ENCODE assay signal across 8 mouse cellular contexts in the genomic region with DNA sequence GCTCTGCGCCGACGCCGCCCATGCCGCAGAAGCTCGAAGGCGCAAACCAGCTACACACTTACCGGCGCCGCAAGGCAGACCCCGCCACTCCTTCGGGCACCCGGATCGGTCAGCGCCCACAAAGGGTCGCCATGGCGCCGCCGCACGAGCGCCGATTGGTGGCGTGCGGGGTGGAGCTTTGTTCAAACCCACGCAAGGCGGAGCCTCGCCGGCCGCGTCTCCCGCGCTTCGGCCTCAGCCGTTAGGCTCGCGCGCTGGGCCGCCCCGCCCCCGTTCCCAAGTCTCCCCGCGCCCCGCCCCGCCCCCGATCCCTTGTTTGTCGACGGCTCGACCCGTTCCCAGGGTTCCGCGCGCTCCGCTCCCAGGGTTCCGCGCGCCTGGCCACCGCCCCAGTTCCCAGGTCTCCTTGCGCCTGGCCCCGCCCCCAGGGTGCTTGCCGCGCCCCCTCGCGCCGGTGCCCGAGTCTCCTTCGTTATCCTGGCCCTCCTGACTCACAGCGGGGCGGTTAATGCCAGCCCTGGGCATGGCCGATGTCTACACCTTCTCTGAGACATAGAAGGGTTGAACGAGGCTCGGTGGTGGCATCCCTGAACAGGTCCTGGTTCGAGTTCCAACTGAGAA. TPM values are rescaled to one million over a fixed set of nuclear protein-coding genes. Genes with fewer than 3 reads are reported as not detected.
DNase-seq lines count a peak whose midpoint lies in the region; ATAC-seq and TF ChIP-seq lines count a peak whose summit lies in the region.

Gene Cdca4 (minus strand): TSS at position 180 of the 621 bp plus-strand sequence.

- H3K9ac ChIP-seq in embryonic facial prominence, embryonic 13.5 days = peak within 1 kb of the TSS; percentile 98
- peak within 1 kb of the TSS; percentile 92 for H3K9ac ChIP-seq in heart, adult 2 months (ENCODE audit: low read depth, low read length)
- peak within 1 kb of the TSS; percentile 95 for H3K9ac ChIP-seq in limb, embryonic 13.5 days
- H3K9ac ChIP-seq in midbrain, embryonic 16.5 days (ENCODE audit: low read depth, low read length) = peak within 1 kb of the TSS; percentile 93

- TF ChIP-seq POLR2A in heart, adult 2 months (IDR thresholded peaks at IDR 0.05; ENCODE audit: insufficient read depth, low read depth, low read length) = peak; percentile 74

- peaks cover 2% of the 10 kb centered on the region; the same call in 1 of the 2 replicates for H3K79me2 ChIP-seq in heart, adult 2 months (replicated peaks; ENCODE audit: control insufficient read depth, insufficient read depth, low read length)

- intact Hi-C loops in heart, adult 2 months (cut with DNase I) = loop anchor here (5.0 kb wide), 1 partner anchor 323 kb away; no protein-coding TSS in a partner anchor

- TF ChIP-seq EP300 in heart, adult 2 months (IDR thresholded peaks at IDR 0.05; ENCODE audit: insufficient read depth, low read depth, low read length) = peak; percentile 39; the same call in 1 of the 2 replicates

- peak within 1 kb of the TSS; percentile 93 for H3K4me3 ChIP-seq in embryonic facial prominence, embryonic 13.5 days
- H3K4me3 ChIP-seq in heart, adult 2 months = peak within 1 kb of the TSS; percentile 95
- H3K4me3 ChIP-seq in limb, embryonic 13.5 days = peak within 1 kb of the TSS; percentile 95
- H3K4me3 ChIP-seq in midbrain, embryonic 16.5 days (ENCODE audit: low read depth, low read length) = peak within 1 kb of the TSS; percentile 89

- peaks cover 45% of the 10 kb centered on the region for H3K36me3 ChIP-seq in embryonic facial prominence, embryonic 13.5 days
- H3K36me3 ChIP-seq in heart, adult 2 months (ENCODE audit: control insufficient read depth, insufficient read depth, low read length) = peaks cover 2% of the 10 kb centered on the region; the same call in 1 of the 2 replicates
- H3K36me3 ChIP-seq in limb, embryonic 13.5 days = peaks cover 50% of the 10 kb centered on the region
- 0 out of 2 replicates have a peak, but pooled peaks cover 2% of the 10 kb centered on the region for H3K36me3 ChIP-seq in midbrain, embryonic 16.5 days (ENCODE audit: control insufficient read depth, insufficient read depth, low read length)

- H3K4me1 ChIP-seq in embryonic facial prominence, embryonic 13.5 days = peaks cover 45% of the 10 kb centered on the region
- H3K4me1 ChIP-seq in heart, adult 2 months (ENCODE audit: control insufficient read depth, insufficient read depth, low read length) = peaks cover 3% of the 10 kb centered on the region
- peaks cover 38% of the 10 kb centered on the region for H3K4me1 ChIP-seq in limb, embryonic 13.5 days
- peaks cover 41% of the 10 kb centered on the region for H3K4me1 ChIP-seq in midbrain, embryonic 16.5 days (ENCODE audit: control insufficient read depth, insufficient read depth, low read length)

- H3K27ac ChIP-seq in embryonic facial prominence, embryonic 13.5 days = peak within 1 kb of the TSS; percentile 92
- H3K27ac ChIP-seq in heart, adult 2 months = peak within 1 kb of the TSS; percentile 94
- H3K27ac ChIP-seq in limb, embryonic 13.5 days = peak within 1 kb of the TSS; percentile 87
- peak within 1 kb of the TSS; percentile 86 for H3K27ac ChIP-seq in midbrain, embryonic 16.5 days (ENCODE audit: low read length)

- peak; percentile 43; the same call in 1 of the 2 replicates for TF ChIP-seq CTCF in heart, adult 2 months (IDR thresholded peaks at IDR 0.05)

- WGBS in embryonic facial prominence, embryonic 13.5 days = under 1% methylated on average over 72 of the region's 72 CpGs
- WGBS in heart, adult 2 months = under 1% methylated on average over 52 of the region's 72 CpGs
- WGBS in limb, embryonic 13.5 days = 1% methylated on average over 70 of the region's 72 CpGs
- WGBS in midbrain, embryonic 16.5 days = under 1% methylated on average over 47 of the region's 72 CpGs

- peak; percentile 97 for DNase-seq in 3134 (ENCODE audit: extremely low read depth, insufficient read length, low spot score)
- peak; percentile 99 to 100 for DNase-seq in adrenal gland, postnatal 36 days
- peak; percentile 98 to 100 for DNase-seq in heart, adult 2 months
- DNase-seq in kidney, adult 8-10 months = peak; percentile 96 to 97
- peak; percentile 97 to 99 for DNase-seq in spleen, postnatal 10 days (ENCODE audit: low spot score in 2 of 2)

- peak within 1 kb of the TSS; percentile 72 for H3K4me2 ChIP-seq in embryonic facial prominence, embryonic 13.5 days
- peak within 1 kb of the TSS; percentile 80 for H3K4me2 ChIP-seq in limb, embryonic 13.5 days (replicated peaks)
- peak within 1 kb of the TSS; percentile 97 for H3K4me2 ChIP-seq in midbrain, embryonic 16.5 days (ENCODE audit: low read length)

- H3K27me3 ChIP-seq in embryonic facial prominence, embryonic 13.5 days = no peaks in the 10 kb centered on the region
- H3K27me3 ChIP-seq in heart, adult 2 months (ENCODE audit: control insufficient read depth, insufficient read depth, low read length) = no peaks in the 10 kb centered on the region
- no peaks in the 10 kb centered on the region for H3K27me3 ChIP-seq in limb, embryonic 13.5 days
- no peaks in the 10 kb centered on the region for H3K27me3 ChIP-seq in midbrain, embryonic 16.5 days (ENCODE audit: control insufficient read depth, insufficient read depth, low read depth, low read length)

- no peaks in the 10 kb centered on the region for H3K9me3 ChIP-seq in embryonic facial prominence, embryonic 13.5 days
- H3K9me3 ChIP-seq in limb, embryonic 13.5 days = no peaks in the 10 kb centered on the region
- no peaks in the 10 kb centered on the region for H3K9me3 ChIP-seq in midbrain, embryonic 16.5 days (replicated peaks; ENCODE audit: control insufficient read depth, low read length, poor library complexity, severe bottlenecking)

- peak; percentile 96 for ATAC-seq in embryonic facial prominence, embryonic 13.5 days (ENCODE audit: insufficient number of reproducible peaks, insufficient read depth, low FRiP score, low TSS enrichment, low read depth)
- peak; percentile 97 for ATAC-seq in limb, embryonic 13.5 days (ENCODE audit: low FRiP score, low read depth)
- ATAC-seq in midbrain, embryonic 16.5 days = peak; percentile 96

RNA-seq across cellular contexts. Expression of gene Cdca4, which starts in this region (rescaled TPM):
- 10 to 100 TPM; 14.7 to 19.5 TPM for total RNA-seq in adrenal gland, postnatal 36 days (2021)
- 139 and 147 TPM in 2 replicates for polyA plus RNA-seq in embryonic facial prominence, embryonic 13.5 days (2015; fragmentation: Nextera tagmentation; extraction: Ambion mirVana)
- 1 to 10 TPM; 5.3 to 6.6 TPM for total RNA-seq in heart, adult 2 months (2021)
- 7.6 and 10.0 TPM in 2 replicates for polyA plus RNA-seq in heart, adult 2 months (2012; rRNA removed)
- 132 and 134 TPM in 2 replicates for polyA plus RNA-seq in limb, embryonic 13.5 days (2015; fragmentation: Nextera tagmentation; extraction: Ambion mirVana)
- 32.6 and 37.6 TPM in 2 replicates for polyA plus RNA-seq in midbrain, embryonic 16.5 days (2015; fragmentation: Nextera tagmentation; extraction: Ambion mirVana)

Comparison
In these comparisons a context has a peak if more than half of its experiments do, and no peak if none do; other contexts are left out.
1. Peak in every context shown above with its lines: DNase-seq, ATAC-seq, H3K4me3 ChIP-seq and H3K27ac ChIP-seq.